Mouse (Mus musculus): ENCODE measurements at regions not wholly inside any gene's neighbourhood (a gene's known extent, or its start where the extent isn't known, plus 50 kb on each side); places are given as distances from the start of the nearest gene placed in this dataset.

GRCm38 (mm10) chr1:151045334-151045733 lies 52.1 kb upstream of the Hmcn1 start:
- no peak for DNase-seq (ENCODE audit: low read depth)

DNA sequence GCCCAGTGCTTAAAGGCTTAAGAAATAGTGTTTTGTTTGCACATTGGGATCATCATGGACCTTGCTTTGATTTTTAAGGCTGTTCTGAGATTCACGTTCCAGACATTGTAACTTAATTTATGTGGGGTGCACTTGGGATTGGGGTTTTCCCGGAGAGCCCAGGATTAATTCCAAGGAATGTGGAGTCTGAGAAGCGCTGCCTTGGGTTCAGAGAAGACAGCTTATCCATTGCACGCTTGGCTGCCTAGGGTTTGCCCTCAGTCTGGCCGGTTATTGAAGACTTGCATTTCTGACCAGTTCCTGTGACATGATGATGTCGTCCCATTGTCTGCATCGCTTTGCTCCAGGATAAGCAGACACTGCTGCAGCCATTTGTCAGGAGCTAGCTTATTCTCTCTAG lies 53.4 kb upstream of the Hmcn1 start:
- no peak for DNase-seq (ENCODE audit: low read depth)

GRCm38 (mm10) chr1:151049726-151050506 lies 56.7 kb upstream of the Hmcn1 start:
- DNase-seq (ENCODE audit: low read depth), result no peak

DNA sequence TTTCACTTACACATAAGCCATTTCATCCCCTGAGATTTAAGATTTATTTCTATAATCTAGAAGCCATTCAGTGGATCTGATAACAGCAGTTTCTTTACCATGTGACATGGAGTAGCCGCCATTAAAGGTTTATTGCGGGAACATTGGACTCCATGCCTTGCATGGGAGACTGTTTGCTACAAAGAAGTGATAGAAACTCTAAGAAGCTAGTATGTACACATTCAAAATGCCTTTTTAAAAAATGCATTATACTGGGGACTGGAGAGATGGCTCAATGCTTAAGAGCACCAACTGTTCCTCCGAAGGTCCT lies 57.2 kb upstream of the Hmcn1 start:
- no peak for DNase-seq (ENCODE audit: low read depth)

- no peak for DNase-seq (ENCODE audit: low read depth)
These were observed 60.0 kb upstream of the Hmcn1 start for GRCm38 (mm10) chr1:151053268-151053667.

GRCm38 (mm10) chr1:151055396-151055795 lies 62.2 kb upstream of the Hmcn1 start:
- DNase-seq (ENCODE audit: low read depth), result no peak

DNA sequence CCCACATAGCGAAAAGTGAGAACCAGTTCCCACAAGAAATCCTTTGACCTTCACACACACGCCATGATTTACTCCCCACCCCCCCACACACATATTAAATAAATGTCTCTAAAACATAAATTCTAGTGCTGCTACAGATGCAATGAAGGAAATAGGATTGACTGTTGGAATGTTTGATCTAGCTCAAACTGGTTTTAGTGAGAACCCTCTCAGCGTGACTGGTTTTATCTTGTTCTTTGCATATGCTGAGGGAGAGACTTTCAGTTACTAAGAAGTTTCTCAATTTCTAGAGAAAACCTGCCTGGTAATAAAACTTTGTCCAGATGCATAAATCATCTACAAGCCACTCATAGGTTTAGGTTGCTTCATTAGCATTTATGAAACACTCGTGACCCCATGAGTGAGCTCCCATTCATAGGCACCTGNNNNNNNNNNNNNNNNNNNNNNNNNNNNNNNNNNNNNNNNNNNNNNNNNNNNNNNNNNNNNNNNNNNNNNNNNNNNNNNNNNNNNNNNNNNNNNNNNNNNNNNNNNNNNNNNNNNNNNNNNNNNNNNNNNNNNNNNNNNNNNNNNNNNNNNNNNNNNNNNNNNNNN lies 66.4 kb upstream of the Hmcn1 start:
- no peak for DNase-seq (ENCODE audit: low read depth)

DNA sequence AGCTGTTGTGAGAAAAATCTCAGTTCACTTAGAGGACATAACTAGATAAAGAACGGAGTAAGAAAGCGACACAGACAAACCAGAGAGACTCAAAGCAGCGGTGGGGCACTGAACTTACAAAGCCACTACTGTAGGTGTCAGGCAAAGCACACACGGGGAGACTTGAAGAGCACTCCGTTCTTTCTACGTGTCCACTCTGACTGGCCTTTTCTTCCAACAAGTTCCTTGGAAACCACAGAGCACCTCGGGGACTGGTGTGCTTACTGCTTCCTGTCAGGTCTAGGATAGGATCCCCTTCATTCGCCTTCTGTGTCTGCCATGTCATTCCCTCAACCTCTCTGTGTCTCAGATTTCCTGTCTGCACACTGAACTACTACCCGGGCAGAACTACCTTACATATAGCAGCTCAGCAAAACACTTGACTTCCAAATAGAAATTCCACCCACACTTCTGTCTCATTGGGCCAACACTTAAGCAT lies 71.9 kb upstream of the Hmcn1 start:
- DNase-seq (ENCODE audit: low read depth), result no peak

GRCm38 (mm10) chr1:151066379-151067128 lies 73.3 kb upstream of the Hmcn1 start:
- DNase-seq (ENCODE audit: low read depth), result no peak

- DNase-seq (ENCODE audit: low read depth), result no peak
These were observed 81.5 kb upstream of the Hmcn1 start for GRCm38 (mm10) chr1:151074508-151075314.

DNA sequence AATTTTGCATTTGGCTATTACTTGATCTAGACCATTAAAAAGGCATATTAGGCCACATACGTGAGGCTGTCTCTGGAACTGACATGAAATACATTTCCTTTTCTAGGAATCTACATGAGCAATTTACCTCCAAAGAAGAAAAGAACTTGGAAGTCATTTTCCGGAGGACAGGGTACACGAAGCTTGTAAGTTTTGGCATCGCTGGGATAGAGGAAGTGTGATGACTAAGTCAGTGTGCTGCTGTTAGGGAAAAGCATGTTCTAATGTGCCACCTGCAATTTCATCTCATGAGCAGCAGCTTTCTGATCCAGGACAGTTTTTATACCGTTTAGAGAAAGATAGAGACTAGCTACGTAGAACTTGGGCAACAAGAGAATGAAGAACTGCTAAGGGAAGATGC lies 82.3 kb upstream of the Hmcn1 start:
- DNase-seq (ENCODE audit: low read depth), result no peak

DNA sequence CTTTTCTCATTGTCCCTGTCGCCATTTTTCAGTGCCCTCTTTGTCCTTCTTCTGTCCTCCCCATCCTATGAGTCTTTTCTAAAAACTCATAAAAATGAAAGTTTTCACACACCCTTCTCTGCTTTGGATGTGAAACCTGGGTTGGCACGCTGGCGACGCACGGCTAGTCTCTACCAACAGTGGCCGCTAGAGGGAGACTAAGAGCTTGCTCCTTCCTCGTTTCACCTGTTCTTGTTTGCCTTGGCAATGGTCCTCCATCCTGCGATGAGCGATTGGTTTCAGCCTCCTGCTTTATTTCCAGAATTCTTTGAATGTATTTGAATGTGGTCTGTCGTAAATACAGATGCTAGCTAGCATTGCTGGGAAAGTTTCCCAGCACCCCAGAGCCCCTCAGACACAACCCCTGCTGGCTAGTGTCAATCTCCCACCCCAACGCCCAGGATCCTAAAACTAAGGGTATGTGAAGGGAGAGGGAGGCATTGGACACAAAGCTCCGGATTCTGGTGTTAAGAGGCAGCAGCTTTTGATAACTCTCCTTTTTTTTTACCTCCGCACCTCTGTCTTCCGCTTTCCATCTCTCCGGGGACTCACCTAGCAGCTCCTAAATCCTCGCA lies 85.8 kb upstream of the Hmcn1 start:
- DNase-seq (ENCODE audit: low read depth), result no peak

DNA sequence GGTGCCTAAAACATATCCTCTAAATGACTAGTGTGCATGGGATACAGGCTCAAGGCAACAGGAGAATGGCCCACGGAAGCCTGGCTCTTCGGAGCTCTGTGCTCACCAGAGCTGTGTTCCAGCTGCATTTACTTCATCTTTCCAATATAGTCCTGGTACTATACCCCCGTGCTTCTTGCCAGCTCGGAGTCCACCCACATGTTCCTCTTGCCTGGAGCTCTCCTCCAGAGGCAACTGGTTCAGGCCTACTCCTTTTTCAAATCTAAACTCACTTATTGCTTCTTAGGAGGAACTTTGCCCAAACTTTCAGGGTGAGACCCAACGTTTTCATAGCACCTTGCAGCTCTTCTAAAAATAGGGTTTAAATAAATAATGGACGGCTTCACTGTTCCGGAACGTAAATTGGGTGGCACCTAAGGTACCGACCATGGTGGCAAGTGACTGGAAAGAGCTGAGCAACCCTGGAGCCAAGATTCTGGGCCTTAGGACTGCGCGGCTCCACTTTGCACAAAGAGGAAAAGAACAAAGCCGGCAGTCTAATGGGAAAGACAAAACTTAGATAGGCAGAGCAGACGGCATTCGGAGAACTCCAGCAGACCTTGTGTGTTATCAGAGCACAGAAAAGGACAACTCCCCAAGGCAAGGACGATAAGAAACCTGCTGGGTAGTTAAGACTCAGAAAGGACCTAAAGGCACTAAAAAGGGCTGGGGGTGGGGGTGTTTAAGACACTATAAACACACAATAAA lies 86.6 kb upstream of the Hmcn1 start:
- DNase-seq (ENCODE audit: low read depth), result no peak

DNA sequence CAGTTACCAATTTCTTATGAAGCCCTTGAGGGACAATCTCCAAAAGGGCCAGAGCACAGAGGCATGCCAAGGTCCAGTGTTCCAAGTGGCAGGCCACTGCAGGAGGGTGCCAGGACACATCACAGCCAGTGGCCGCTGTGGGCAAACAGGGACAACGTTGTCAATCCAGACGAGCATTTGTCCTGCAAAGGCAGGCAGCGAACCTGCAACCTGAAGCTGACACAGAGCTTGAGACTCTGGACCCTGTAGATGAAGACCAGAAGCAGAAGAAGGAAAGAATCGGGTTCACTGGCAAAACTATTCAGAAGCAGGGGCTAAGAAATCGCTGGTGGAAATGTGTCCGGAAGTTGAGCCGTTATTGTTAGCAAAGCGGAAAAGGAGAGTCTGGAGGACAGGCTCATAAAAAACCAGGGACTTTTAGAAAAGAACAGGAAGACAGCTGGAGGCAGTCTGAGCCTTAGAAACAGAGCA lies 87.3 kb upstream of the Hmcn1 start:
- no peak for DNase-seq (ENCODE audit: low read depth)

DNA sequence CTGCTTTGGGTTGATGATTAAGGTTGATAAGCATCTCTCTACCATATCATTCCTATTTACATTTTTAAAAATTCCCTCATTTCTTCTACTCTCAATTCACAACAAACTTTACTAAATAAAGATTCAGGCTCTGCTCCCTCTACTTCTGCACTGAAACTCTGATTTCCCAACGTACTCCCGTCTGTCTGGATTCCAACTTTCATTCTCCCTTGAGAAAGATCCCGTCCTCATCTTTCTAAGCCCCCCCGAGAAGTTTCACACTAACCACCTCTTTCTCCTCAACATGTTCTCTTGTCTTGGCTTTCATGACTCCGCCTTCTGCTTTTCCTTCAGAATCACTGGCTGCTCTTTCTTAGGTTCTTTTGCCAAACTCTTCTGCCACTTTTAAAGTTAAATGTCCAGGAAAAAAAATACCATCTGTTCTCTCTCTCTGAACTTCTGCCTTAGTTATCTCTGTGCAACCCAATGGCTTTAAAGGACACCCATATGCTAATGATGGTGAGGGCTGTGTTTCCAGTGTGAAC lies 89.3 kb upstream of the Hmcn1 start:
- DNase-seq (ENCODE audit: low read depth), result no peak

GRCm38 (mm10) chr1:151083806-151084205 lies 90.6 kb upstream of the Hmcn1 start:
- no peak for DNase-seq (ENCODE audit: low read depth)

- DNase-seq (ENCODE audit: low read depth), result no peak
These were observed 93.0 kb upstream of the Hmcn1 start for GRCm38 (mm10) chr1:151086111-151086859.

DNA sequence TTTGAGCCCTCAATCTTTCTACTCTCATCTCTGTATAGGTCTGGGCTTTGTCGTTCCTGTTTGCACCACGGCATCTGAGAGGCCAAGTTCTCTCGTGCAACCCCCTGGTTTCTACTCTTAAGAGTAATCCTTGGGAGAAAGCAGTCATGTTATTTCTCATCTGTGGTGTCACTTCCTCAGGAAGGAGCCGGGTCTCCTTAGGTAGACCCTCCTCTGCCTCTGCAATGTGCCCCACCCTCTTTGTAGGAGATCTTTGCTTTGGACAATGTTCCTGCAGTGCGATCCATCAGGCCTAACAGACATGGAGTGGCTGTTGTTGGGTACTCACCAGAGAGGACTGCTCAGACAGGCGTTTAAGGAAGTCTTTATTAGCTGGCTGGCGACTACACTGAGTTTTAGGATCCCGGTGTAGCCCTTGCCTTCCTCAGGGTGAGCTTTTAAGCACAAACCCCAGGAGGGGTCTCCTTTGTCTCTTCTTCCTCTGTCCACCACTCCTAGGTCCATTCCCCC lies 94.0 kb upstream of the Hmcn1 start:
- DNase-seq (ENCODE audit: low read depth), result no peak

GRCm38 (mm10) chr1:151087811-151088511 lies 94.4 kb upstream of the Gm47985 start:
- no peak for DNase-seq (ENCODE audit: low read depth)
